Mouse (Mus musculus) c-Kit-positive CD71-negative TER-119-negative erythroid progenitor cells, embryonic 14.5 days (primary cell): ENCODE measurements around the gene Trub2.

Source experiments
- DNase-seq: peaks from one replicate; pipeline ENCODE4 v3.0.0-alpha.2; 2013; ENCODE audit warnings: low read depth

Trub2 gene

DNA sequence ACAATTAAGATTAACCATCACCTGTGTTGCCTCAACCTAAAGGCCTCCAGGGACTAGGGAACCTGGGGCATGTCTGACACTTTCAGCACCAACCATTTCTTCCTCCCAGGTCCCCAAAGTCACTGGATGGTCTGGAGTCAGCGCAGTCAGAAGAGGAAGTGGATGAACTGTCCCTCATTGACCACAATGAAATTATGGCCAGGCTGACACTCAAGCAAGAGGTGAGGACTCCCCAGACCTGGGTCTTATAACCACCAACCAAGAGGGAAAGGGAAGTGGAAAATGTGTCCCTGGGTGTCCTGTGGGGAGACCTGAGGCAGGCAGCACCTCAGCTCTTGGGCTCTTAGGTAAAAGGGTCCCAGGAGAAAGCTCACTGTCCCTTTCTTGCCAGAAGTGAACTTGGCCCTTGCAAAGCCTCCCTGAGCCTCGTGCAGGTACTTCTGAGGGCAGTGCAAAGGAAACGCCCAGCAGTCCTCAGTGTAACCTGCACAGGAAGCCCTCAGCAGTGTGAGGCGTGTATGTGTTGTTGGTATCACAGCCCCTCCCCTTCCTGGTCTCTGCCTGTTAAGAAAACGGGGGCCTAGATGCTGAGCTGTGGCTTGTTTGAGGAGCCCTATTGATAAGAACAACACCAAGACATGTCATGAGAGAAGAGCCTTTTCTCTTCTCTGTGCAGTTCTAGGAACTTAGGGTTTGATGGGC lies 63.5 kb downstream of the Trub2 start:
- DNase-seq = no peak

DNA sequence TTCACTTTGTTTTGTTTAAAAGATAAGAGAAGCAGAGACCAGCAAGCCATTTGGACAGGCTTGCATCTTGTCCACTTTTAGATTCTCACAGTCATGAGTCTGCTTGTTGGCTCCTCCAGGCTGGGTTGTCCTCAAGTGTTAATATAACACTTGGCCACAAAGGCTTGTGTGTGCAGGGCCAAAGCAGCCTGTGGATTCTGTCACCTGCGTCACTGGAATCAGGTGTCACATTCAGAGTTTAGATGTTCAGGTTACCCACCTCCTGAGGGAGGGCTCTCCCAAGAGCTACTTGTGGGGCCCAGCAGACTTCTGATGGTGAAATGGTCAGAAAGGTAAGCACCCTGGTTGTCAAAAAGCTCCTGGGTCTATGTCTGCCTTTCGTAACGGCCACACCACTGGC lies 65.2 kb downstream of the Trub2 start:
- DNase-seq = no peak

- DNase-seq = no peak
Measured at GRCm38 (mm10) chr2:29718581-29718980, 69.7 kb downstream of the Trub2 start.

DNA sequence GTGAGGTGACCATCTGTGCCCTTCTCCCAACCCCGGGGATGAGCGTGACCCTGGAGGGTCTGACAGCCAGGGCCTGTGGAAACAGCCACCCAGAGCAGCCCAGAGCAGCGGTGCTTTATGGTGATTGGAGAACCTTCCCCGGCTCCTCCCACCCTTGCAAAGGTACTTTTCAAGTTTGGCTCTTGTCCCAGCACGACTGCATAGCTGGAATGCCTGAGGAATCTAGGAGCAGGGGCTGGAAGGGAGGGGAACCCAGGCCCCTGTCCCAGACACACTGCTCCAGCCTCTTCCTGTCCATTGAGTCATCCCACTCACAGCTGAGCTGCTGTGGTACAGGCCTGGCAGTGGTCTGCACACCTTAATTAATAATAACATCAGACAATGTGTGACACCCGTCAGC lies 71.6 kb downstream of the Trub2 start:
- no peak for DNase-seq

GRCm38 (mm10) chr2:29716143-29716542 lies 72.2 kb downstream of the Trub2 start:
- DNase-seq = no peak

GRCm38 (mm10) chr2:29714127-29714526 lies 74.2 kb downstream of the Trub2 start:
- no peak for DNase-seq

DNA sequence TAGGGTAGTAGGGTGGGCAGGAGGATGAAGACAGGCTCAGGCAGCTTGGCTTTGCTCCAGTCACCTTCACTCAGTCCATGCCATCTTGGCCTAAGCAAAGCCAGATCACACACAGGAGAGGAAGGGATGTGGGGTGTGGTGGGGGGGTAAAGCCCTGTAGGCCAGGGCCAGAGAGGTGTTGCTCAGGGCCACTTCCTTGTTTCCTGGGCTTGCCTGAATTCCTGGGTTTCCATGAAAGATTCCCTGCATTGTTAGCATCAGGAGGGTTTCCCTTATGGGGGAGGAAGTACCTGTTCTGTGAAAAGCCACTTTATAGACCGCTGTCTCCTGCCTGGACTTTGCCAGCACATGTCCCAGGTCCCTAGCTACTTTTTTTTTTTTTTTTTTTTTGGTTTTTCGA lies 74.8 kb downstream of the Trub2 start:
- no peak for DNase-seq

- no peak for DNase-seq
Measured at GRCm38 (mm10) chr2:29711877-29712276, 76.4 kb downstream of the Trub2 start.
